Mouse (Mus musculus): ENCODE measurements around the gene Olfr871.
"Not testable (repeated sequence)": the region's sequence is repeated elsewhere in the genome, so short reads cannot be mapped to it uniquely, and the experiment has no call there.

Olfr871 gene

DNA sequence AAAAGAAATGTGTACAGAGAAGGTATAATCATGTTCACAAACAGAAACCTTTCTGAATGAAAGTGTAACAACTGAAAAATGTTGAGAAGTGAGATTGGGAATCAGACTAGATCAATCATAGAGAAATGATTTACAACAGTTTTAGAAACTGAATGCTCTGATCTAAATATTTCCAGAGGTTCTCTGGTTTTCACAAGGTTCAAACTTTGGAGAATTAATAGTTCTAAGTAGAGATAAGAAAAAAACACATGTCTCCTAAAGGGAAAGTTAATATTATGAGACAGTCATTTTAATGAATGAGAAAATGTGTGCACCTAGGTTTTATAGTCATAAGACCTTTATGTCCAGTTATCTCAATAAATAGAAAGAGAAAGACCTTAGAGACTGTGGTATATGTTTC lies at the start of gene Olfr871:
Olfr871 (plus strand) TSS at position 301 of the 400 bp plus-strand sequence.
- DNase-seq (ENCODE audit: low read depth, low spot score): no peak

DNA sequence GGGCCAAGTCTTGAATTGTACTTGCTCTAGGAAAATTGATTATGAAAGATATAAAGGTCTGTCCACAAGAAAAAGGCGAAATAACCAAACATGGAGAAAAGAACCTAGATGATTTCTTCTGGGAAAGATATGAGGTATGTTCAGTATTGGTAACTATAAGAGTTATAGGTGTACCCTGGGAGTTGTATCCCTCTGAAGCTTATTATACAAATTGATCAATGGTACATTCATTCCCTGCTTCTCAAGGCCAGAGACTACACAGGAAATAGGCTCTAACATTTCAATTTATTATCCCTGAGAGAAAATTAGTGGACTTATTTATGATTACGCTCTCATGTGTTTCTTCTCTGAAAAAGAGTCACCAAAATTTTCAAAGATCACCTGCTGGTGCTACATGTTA lies 38.0 kb upstream of the Olfr871 start, which contains the start of gene Olfr870:
Olfr870 (minus strand) TSS at position 101 of the 400 bp plus-strand sequence.
- DNase-seq (ENCODE audit: low read depth, low spot score): no peak

DNA sequence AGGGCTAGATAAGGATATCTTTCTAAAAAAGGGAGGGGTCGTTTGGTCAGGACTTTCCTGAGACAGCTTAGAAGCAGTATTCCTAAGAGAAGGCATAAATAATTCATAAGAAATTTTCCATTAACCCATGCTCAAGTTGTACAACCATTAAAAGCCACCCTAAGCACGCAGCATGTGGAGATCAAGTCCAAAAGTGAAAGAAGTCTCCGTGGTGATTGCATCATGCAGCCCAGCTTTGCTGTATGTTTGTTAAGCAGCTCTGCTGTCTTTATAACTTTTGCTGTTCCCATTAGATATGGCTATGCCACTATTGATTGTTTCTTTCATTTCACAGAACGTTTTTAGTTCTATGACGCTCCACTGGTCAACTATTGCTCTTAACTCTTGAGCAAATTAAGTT lies 32.5 kb upstream of the Olfr871 start:
- no peak for DNase-seq (ENCODE audit: low read depth, low spot score)

DNA sequence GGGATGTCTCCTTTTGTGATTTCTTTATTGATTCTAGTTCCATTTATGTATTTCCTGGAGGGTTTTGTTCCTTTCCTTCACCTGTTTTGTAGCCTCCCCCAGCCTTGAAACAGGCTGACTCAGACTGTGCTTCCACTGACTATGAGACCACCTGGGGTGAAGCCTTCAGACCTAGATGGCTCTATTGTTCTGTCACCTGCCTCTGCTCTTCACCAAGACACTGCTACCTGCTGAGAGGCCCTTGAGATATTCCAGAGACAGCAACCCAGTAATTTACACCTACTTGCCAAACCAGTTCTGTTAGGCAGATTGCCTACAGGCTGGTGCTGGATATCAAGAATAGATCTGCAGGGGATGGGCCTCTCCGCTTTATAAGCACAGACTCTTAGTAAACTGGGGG lies 9.9 kb upstream of the Olfr871 start:
- no peak for DNase-seq (ENCODE audit: low read depth, low spot score)

DNA sequence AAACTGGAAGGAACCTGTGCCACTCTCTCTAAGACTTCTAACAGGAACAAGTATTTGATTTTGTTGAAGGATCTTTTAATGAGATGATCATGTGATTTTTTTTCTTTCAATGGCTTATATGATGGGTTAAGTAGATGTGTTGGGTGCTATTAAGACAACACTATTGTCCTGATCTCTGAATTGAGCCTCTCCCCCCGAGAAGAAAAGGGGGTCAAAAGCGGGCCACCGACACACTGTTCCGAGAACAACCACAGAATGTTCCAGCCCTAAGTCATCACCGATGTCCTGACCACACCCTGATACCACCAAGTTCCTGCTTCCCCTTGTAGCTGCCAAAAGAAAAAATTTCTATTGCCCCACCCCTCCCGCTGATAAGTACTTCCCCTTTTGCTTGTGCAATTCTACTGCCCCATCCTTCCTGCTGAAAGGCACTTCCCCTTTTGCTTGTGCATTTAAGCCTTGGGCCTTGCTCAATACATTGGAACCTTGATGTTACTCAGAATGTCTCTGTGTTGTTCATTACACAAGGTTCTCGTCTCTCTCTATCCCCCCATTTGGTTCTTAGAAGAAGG lies 8.5 kb upstream of the Olfr871 start:
- not testable (repeated sequence) for DNase-seq (ENCODE audit: low read depth, low spot score)

DNA sequence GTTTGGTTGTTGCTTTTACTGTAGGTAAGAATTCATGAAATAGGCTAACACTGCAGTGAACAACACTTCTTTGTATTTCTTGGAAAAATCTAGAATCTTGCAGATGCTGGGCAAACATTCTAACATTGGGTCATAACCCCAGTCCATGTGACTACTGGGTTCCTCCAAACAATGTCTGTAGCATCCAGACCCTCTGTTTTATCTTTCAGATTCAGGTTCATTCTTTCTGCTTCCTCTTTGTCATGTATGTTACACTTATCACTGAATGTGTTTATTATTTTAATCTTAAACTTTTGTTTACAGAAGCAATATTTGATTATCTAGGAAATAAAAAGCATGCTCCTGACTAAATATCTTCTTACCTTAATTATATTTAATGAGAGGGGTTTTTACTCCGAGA lies 1.2 kb upstream of the Olfr871 start:
- no peak for DNase-seq (ENCODE audit: low read depth, low spot score)

DNA sequence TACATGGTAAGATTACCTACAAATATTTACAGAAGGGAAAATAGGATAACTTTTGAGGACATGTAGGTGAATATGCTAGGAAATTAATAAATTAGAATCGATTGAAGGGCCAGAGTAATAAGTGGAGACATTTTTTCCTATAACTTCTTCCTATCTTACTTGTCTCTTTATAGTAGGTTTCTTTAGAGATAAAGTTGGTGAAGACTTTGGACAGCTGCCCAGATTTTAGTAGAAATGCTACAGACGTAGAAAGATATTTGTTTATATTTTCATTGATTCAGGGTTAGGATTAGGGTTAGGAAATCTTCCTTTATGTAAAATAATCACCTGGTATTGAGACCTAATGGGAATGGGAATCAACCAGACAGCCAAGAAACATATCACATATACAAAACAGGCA lies 530 bp upstream of the Olfr871 start:
- DNase-seq (ENCODE audit: low read depth, low spot score): no peak

DNA sequence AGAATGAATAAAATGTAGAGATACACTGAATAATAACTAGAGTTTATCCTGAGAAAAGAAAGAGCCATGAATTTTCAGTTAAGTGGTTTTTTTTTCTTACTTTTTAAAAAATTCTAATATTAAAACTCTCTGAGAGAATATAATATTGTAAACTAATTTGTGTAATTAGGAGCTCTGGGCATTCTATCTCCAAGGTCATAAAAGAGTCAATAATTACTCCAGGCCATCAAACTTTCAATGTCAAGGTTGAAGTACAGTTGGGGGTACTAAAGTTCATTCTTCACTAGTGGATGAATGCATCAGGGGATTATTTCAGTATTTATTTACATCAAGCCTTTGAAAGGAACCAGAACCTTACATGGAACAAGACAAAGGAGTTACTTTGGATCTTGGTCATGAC lies 24.8 kb downstream of the Olfr871 start, which contains the start of gene Olfr872:
Olfr872 (plus strand) TSS at position 301 of the 400 bp plus-strand sequence.
- no peak for DNase-seq (ENCODE audit: low read depth, low spot score)

DNA sequence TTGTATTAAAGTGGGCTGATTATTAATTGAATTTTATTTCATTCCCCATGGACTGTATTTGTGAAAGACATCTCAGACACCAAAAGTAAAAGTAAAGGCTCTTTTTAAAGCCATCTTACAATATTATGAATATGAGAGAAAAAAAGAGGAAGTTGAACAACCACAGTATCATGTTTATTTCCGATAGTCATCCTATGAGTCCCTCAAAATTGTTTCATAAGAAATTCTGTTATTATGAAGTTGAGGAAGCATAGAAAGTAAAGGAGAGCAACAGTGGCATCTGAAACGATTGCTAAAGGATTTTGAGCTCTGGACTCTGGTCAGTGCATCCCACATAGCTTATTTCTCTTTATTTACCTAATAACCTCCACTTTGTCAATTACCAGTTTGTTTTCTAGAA lies 25.4 kb downstream of the Olfr871 start:
- no peak for DNase-seq (ENCODE audit: low read depth, low spot score)
